Mouse (Mus musculus): ENCODE measurements around the gene Lpgat1.

Lpgat1 gene

GRCm38 (mm10) chr1:191814240-191814639 is 96.6 kb downstream of the Lpgat1 start:
- Histone ChIP-seq H3K36me3 (ENCODE audit: insufficient read depth, low read length) (no peaks in the 10 kb centered on the region), H3K4me3 (replicated peaks; ENCODE audit: low read length) (no peak overlapping the region), H3K4me1 (replicated peaks; ENCODE audit: low read depth, low read length) (peaks cover 45% of the 10 kb centered on the region), H3K9me3 (ENCODE audit: low read length) (no peaks in the 10 kb centered on the region), H3K27me3 (ENCODE audit: insufficient read depth, low read length) (no peaks in the 10 kb centered on the region)
- no peak for TF ChIP-seq POU5F1 (IDR thresholded peaks at IDR 0.05; ENCODE audit: borderline replicate concordance, low read length)
- no peak for TF ChIP-seq NANOG (IDR thresholded peaks at IDR 0.05; ENCODE audit: borderline replicate concordance, low read length)
- TF ChIP-seq CTCF (conservative IDR thresholded peaks at IDR 0.05; ENCODE audit: low read length) = no peak

GRCm38 (mm10) chr1:191814935-191815334 is 97.3 kb downstream of the Lpgat1 start:
- TF ChIP-seq NANOG (IDR thresholded peaks at IDR 0.05; ENCODE audit: borderline replicate concordance, low read length) (no peak), POU5F1 (IDR thresholded peaks at IDR 0.05; ENCODE audit: borderline replicate concordance, low read length) (no peak), CTCF (conservative IDR thresholded peaks at IDR 0.05; ENCODE audit: low read length) (no peak)

GRCm38 (mm10) chr1:191816596-191816995 is 99.0 kb downstream of the Lpgat1 start:
- Histone ChIP-seq H3K4me1 (replicated peaks; ENCODE audit: low read depth, low read length) (peaks cover 62% of the 10 kb centered on the region), H3K27me3 (ENCODE audit: insufficient read depth, low read length) (no peaks in the 10 kb centered on the region), H3K36me3 (ENCODE audit: insufficient read depth, low read length) (no peaks in the 10 kb centered on the region), H3K9me3 (ENCODE audit: low read length) (no peaks in the 10 kb centered on the region), H3K4me3 (replicated peaks; ENCODE audit: low read length) (no peak overlapping the region)
- TF ChIP-seq POU5F1 (IDR thresholded peaks at IDR 0.05; ENCODE audit: borderline replicate concordance, low read length) (no peak), CTCF (conservative IDR thresholded peaks at IDR 0.05; ENCODE audit: low read length) (no peak), NANOG (IDR thresholded peaks at IDR 0.05; ENCODE audit: borderline replicate concordance, low read length) (no peak)

More at GRCm38 (mm10) chr1:191814935-191815334, 97.3 kb downstream of the Lpgat1 start:
- no peaks in the 10 kb centered on the region for H3K27me3 ChIP-seq (ENCODE audit: insufficient read depth, low read length)
- no peak overlapping the region for H3K4me3 ChIP-seq (replicated peaks; ENCODE audit: low read length)
- H3K4me1 ChIP-seq (replicated peaks; ENCODE audit: low read depth, low read length) = peaks cover 52% of the 10 kb centered on the region
- no peaks in the 10 kb centered on the region for H3K36me3 ChIP-seq (ENCODE audit: insufficient read depth, low read length)
- H3K9me3 ChIP-seq (ENCODE audit: low read length) = no peaks in the 10 kb centered on the region

- Histone ChIP-seq H3K36me3 (ENCODE audit: insufficient read depth, low read length) (peaks cover 6% of the 10 kb centered on the region), H3K4me1 (replicated peaks; ENCODE audit: low read depth, low read length) (peaks cover 70% of the 10 kb centered on the region), H3K27me3 (ENCODE audit: insufficient read depth, low read length) (no peaks in the 10 kb centered on the region), H3K4me3 (replicated peaks; ENCODE audit: low read length) (peak overlapping the region; percentile 11), H3K9me3 (ENCODE audit: low read length) (no peaks in the 10 kb centered on the region)
- TF ChIP-seq CTCF (conservative IDR thresholded peaks at IDR 0.05; ENCODE audit: low read length) (peak; percentile 96), POU5F1 (IDR thresholded peaks at IDR 0.05; ENCODE audit: borderline replicate concordance, low read length) (no peak)
Measured at GRCm38 (mm10) chr1:191817418-191818144, 99.9 kb downstream of the Lpgat1 start.

- Histone ChIP-seq H3K9me3 (ENCODE audit: low read length) (no peaks in the 10 kb centered on the region), H3K4me3 (replicated peaks; ENCODE audit: low read length) (no peak overlapping the region; the same call in 1 of the 2 replicates), H3K4me1 (replicated peaks; ENCODE audit: low read depth, low read length) (peaks cover 75% of the 10 kb centered on the region), H3K27me3 (ENCODE audit: insufficient read depth, low read length) (no peaks in the 10 kb centered on the region), H3K36me3 (ENCODE audit: insufficient read depth, low read length) (peaks cover 12% of the 10 kb centered on the region)
- TF ChIP-seq POU5F1 (IDR thresholded peaks at IDR 0.05; ENCODE audit: borderline replicate concordance, low read length) (no peak), CTCF (conservative IDR thresholded peaks at IDR 0.05; ENCODE audit: low read length) (no peak), NANOG (IDR thresholded peaks at IDR 0.05; ENCODE audit: borderline replicate concordance, low read length) (no peak)
Measured at GRCm38 (mm10) chr1:191818145-191818631, 100.6 kb downstream of the Lpgat1 start.

GRCm38 (mm10) chr1:191819026-191819425 is 101.4 kb downstream of the Lpgat1 start:
- no peaks in the 10 kb centered on the region for H3K27me3 ChIP-seq (ENCODE audit: insufficient read depth, low read length)
- no peak overlapping the region for H3K4me3 ChIP-seq (replicated peaks; ENCODE audit: low read length)

DNA sequence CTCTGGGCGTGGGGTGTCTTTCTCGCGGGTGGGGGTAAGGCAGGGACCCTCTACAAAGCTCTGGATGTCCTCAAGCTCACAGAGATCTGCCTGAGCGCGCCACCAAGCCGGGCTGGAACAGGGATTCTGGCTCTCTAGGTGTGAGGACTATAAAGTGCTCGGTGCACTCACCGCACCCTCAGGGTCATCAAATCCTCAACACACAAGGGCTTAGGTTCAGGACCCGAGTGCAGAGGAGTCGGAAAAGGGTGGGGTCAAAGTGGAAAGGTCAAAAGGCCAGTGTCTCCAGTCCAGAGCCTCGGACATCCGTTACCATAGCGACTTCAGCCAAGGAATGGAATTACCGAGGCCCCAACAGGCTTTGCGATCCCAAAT is 103.3 kb downstream of the Lpgat1 start:
- TF ChIP-seq CTCF (conservative IDR thresholded peaks at IDR 0.05; ENCODE audit: low read length) (no peak), POU5F1 (IDR thresholded peaks at IDR 0.05; ENCODE audit: borderline replicate concordance, low read length) (no peak), NANOG (IDR thresholded peaks at IDR 0.05; ENCODE audit: borderline replicate concordance, low read length) (no peak)
- Histone ChIP-seq H3K4me3 (replicated peaks; ENCODE audit: low read length) (peak overlapping the region; percentile 94), H3K27me3 (ENCODE audit: insufficient read depth, low read length) (no peaks in the 10 kb centered on the region), H3K9me3 (ENCODE audit: low read length) (no peaks in the 10 kb centered on the region), H3K36me3 (ENCODE audit: insufficient read depth, low read length) (peaks cover 40% of the 10 kb centered on the region), H3K4me1 (replicated peaks; ENCODE audit: low read depth, low read length) (peaks cover 79% of the 10 kb centered on the region)

More at GRCm38 (mm10) chr1:191819026-191819425, 101.4 kb downstream of the Lpgat1 start:
- no peak for TF ChIP-seq NANOG (IDR thresholded peaks at IDR 0.05; ENCODE audit: borderline replicate concordance, low read length)
- TF ChIP-seq CTCF (conservative IDR thresholded peaks at IDR 0.05; ENCODE audit: low read length) = no peak
- no peak for TF ChIP-seq POU5F1 (IDR thresholded peaks at IDR 0.05; ENCODE audit: borderline replicate concordance, low read length)
- H3K9me3 ChIP-seq (ENCODE audit: low read length) = no peaks in the 10 kb centered on the region
- H3K4me1 ChIP-seq (replicated peaks; ENCODE audit: low read depth, low read length) = peaks cover 83% of the 10 kb centered on the region
- peaks cover 20% of the 10 kb centered on the region for H3K36me3 ChIP-seq (ENCODE audit: insufficient read depth, low read length)

DNA sequence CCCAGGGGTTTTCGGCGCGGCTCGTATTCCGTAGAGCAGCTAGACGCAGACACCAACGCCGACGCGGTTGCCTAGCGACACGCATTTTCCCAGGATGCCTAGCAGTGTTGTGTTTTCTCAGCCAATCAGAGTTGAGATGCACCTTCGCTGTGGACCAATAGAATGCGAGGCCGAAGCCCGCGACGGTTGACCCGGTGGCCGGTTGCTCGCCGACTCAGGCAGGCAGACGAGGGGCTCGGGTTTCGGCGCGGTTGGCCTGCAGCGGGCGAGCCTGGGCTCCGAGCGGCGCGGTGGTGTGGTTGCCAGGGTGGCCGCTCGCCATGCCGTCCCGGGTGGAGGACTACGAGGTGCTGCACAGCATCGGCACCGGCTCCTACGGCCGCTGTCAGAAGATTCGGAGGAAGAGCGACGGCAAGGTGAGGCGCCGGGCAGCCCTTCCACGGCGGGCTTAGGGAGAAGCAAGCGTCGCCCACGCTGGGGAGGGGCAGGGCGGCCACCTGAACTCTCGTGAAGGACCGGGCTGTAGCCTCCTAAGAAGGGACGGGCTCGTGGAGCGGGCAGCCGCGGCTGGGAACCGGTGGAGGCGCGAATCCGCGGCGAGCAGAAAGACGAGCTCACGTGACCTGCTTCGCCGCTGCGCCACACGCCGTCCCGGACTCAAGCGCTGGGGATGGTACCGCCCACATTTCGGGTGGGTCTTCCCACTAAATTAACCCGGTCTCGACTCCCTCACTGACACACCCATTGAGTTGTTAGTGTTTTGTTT is 103.9 kb downstream of the Lpgat1 start, which contains the start of gene Nek2:
Nek2 (plus strand) TSS at position 119 of the 766 bp plus-strand sequence.
- Histone ChIP-seq H3K4me1 (replicated peaks; ENCODE audit: low read depth, low read length) (peaks cover 74% of the 10 kb centered on the region), H3K9me3 (ENCODE audit: low read length) (no peaks in the 10 kb centered on the region), H3K36me3 (ENCODE audit: insufficient read depth, low read length) (peaks cover 45% of the 10 kb centered on the region), H3K27me3 (ENCODE audit: insufficient read depth, low read length) (no peaks in the 10 kb centered on the region), H3K4me3 (replicated peaks; ENCODE audit: low read length) (peak within 1 kb of the TSS; percentile 94)
- TF ChIP-seq POU5F1 (IDR thresholded peaks at IDR 0.05; ENCODE audit: borderline replicate concordance, low read length) = no peak
- no peak for TF ChIP-seq NANOG (IDR thresholded peaks at IDR 0.05; ENCODE audit: borderline replicate concordance, low read length)
- TF ChIP-seq CTCF (conservative IDR thresholded peaks at IDR 0.05; ENCODE audit: low read length) = no peak
